Mouse (Mus musculus): ENCODE measurements at regions not wholly inside any gene's neighbourhood (a gene's known extent, or its start where the extent isn't known, plus 50 kb on each side); places are given as distances from the start of the nearest gene placed in this dataset.

GRCm38 (mm10) chr5:76051658-76052057, 73.4 kb upstream of the Kdr start:
- TF ChIP-seq CTCF (IDR thresholded peaks at IDR 0.05; ENCODE audit: low read depth) (no peak), EP300 (IDR thresholded peaks at IDR 0.05; ENCODE audit: low read depth) (no peak)

Measured in heart, postnatal 0 days (tissue).